Mouse (Mus musculus): ENCODE data around the gene Ttc26. TPM values are rescaled to one million over a fixed set of nuclear protein-coding genes. Genes with fewer than 3 reads are reported as not detected.
"Not testable (repeated sequence)": the region's sequence is repeated elsewhere in the genome, so short reads cannot be mapped to it uniquely, and the experiment has no call there.

The Ttc26 gene
- polyA plus RNA-seq, 1 experiment, result not detected

- no peaks in the 10 kb centered on the region for H3K27me3 ChIP-seq (ENCODE audit: control insufficient read depth)
- no peaks in the 10 kb centered on the region for H3K9me3 ChIP-seq (ENCODE audit: control insufficient read depth, low read length)
- H3K4me1 ChIP-seq (ENCODE audit: control insufficient read depth), result peaks cover 40% of the 10 kb centered on the region
- TF ChIP-seq TAL1 (IDR thresholded peaks at IDR 0.05; ENCODE audit: low read length), result no peak
- no peak for TF ChIP-seq GATA1 (IDR thresholded peaks at IDR 0.05; ENCODE audit: low read length)
- H3K36me3 ChIP-seq (ENCODE audit: control insufficient read depth), result no peaks in the 10 kb centered on the region; the same call in none of the 2 replicates
- H3K4me3 ChIP-seq (replicated peaks), result peak overlapping the region; percentile 90
Observed at GRCm38 (mm10) chr6:38434055-38435023, 53.1 kb downstream of the Ttc26 start.

GRCm38 (mm10) chr6:38443842-38444241 is 62.6 kb downstream of the Ttc26 start:
- 0 out of 3 replicates have a peak, but pooled peaks have one; percentile 25 for TF ChIP-seq TAL1 (IDR thresholded peaks at IDR 0.05; ENCODE audit: low read length)
- peak; percentile 56 for TF ChIP-seq GATA1 (IDR thresholded peaks at IDR 0.05; ENCODE audit: low read length)
- no peaks in the 10 kb centered on the region for H3K9me3 ChIP-seq (ENCODE audit: control insufficient read depth, low read length)
- H3K4me3 ChIP-seq (replicated peaks), result no peak overlapping the region
- no peaks in the 10 kb centered on the region for H3K27me3 ChIP-seq (ENCODE audit: control insufficient read depth)
- peaks cover 60% of the 10 kb centered on the region for H3K4me1 ChIP-seq (ENCODE audit: control insufficient read depth)
- peaks cover 66% of the 10 kb centered on the region for H3K36me3 ChIP-seq (ENCODE audit: control insufficient read depth)

- Histone ChIP-seq H3K4me3 (replicated peaks) (no peak overlapping the region), H3K9me3 (ENCODE audit: control insufficient read depth, low read length) (no peaks in the 10 kb centered on the region), H3K36me3 (ENCODE audit: control insufficient read depth) (peaks cover 79% of the 10 kb centered on the region), H3K4me1 (ENCODE audit: control insufficient read depth) (peaks cover 40% of the 10 kb centered on the region), H3K27me3 (ENCODE audit: control insufficient read depth) (no peaks in the 10 kb centered on the region)
- TF ChIP-seq GATA1 (IDR thresholded peaks at IDR 0.05; ENCODE audit: low read length) (peak; percentile 52; the same call in 1 of the 2 replicates), TAL1 (IDR thresholded peaks at IDR 0.05; ENCODE audit: low read length) (no peak)
Observed at GRCm38 (mm10) chr6:38448295-38448694, 67.0 kb downstream of the Ttc26 start.

GRCm38 (mm10) chr6:38453049-38453448 is 71.8 kb downstream of the Ttc26 start:
- H3K9me3 ChIP-seq (ENCODE audit: control insufficient read depth, low read length), result no peaks in the 10 kb centered on the region
- TF ChIP-seq TAL1 (IDR thresholded peaks at IDR 0.05; ENCODE audit: low read length) (no peak), GATA1 (IDR thresholded peaks at IDR 0.05; ENCODE audit: low read length) (no peak)
- no peaks in the 10 kb centered on the region for H3K27me3 ChIP-seq (ENCODE audit: control insufficient read depth)
- H3K4me3 ChIP-seq (replicated peaks), result no peak overlapping the region
- H3K4me1 ChIP-seq (ENCODE audit: control insufficient read depth), result peaks cover 4% of the 10 kb centered on the region
- peaks cover 77% of the 10 kb centered on the region for H3K36me3 ChIP-seq (ENCODE audit: control insufficient read depth)

GRCm38 (mm10) chr6:38456425-38456824 is 75.2 kb downstream of the Ttc26 start:
- not testable (repeated sequence) for H3K4me3 ChIP-seq (replicated peaks); H3K9me3 ChIP-seq (ENCODE audit: control insufficient read depth, low read length); H3K27me3 ChIP-seq (ENCODE audit: control insufficient read depth); H3K4me1 ChIP-seq (ENCODE audit: control insufficient read depth)
- peaks cover 68% of the 10 kb centered on the region for H3K36me3 ChIP-seq (ENCODE audit: control insufficient read depth)

GRCm38 (mm10) chr6:38458075-38458474 is 76.8 kb downstream of the Ttc26 start:
- H3K9me3 ChIP-seq (ENCODE audit: control insufficient read depth, low read length), result no peaks in the 10 kb centered on the region
- peaks cover 2% of the 10 kb centered on the region for H3K4me1 ChIP-seq (ENCODE audit: control insufficient read depth)
- H3K36me3 ChIP-seq (ENCODE audit: control insufficient read depth), result peaks cover 70% of the 10 kb centered on the region
- no peak for TF ChIP-seq TAL1 (IDR thresholded peaks at IDR 0.05; ENCODE audit: low read length)
- no peaks in the 10 kb centered on the region for H3K27me3 ChIP-seq (ENCODE audit: control insufficient read depth)
- H3K4me3 ChIP-seq (replicated peaks), result no peak overlapping the region

- H3K4me3 ChIP-seq (replicated peaks), result no peak overlapping the region
- H3K4me1 ChIP-seq (ENCODE audit: control insufficient read depth), result peaks cover 2% of the 10 kb centered on the region
- no peaks in the 10 kb centered on the region for H3K27me3 ChIP-seq (ENCODE audit: control insufficient read depth)
- no peaks in the 10 kb centered on the region for H3K9me3 ChIP-seq (ENCODE audit: control insufficient read depth, low read length)
- TF ChIP-seq TAL1 (IDR thresholded peaks at IDR 0.05; ENCODE audit: low read length) (no peak), GATA1 (IDR thresholded peaks at IDR 0.05; ENCODE audit: low read length) (no peak)
- peaks cover 66% of the 10 kb centered on the region for H3K36me3 ChIP-seq (ENCODE audit: control insufficient read depth)
Observed at GRCm38 (mm10) chr6:38469591-38469990, 88.3 kb downstream of the Ttc26 start.

Other genes starting within 250 kb of the Ttc26 start
- under 0.01 TPM in 2 replicates for gene D630045J12Rik, start 127.5 kb upstream of the Ttc26 start, polyA plus RNA-seq (2012)
- gene Zc3hav1l, start 82.2 kb upstream of the Ttc26 start, polyA plus RNA-seq (2012), result 0.07 and 0.11 TPM in 2 replicates
- 2.4 and 3.3 TPM in 2 replicates for gene Zc3hav1, start 26.9 kb upstream of the Ttc26 start, polyA plus RNA-seq (2012)
- gene Ubn2, start 52.5 kb downstream of the Ttc26 start, polyA plus RNA-seq (2012), result 0.46 and 0.65 TPM in 2 replicates
- gene Fmc1, start 152.0 kb downstream of the Ttc26 start, polyA plus RNA-seq (2012), result 12.2 and 18.4 TPM in 2 replicates
- gene Luc7l2, start 169.9 kb downstream of the Ttc26 start, polyA plus RNA-seq (2012), result 10.0 and 12.5 TPM in 2 replicates

All from erythroblast, embryonic 14.5 days (primary cell).